Mouse (Mus musculus) gonadal fat pad, adult 2 months (tissue): ENCODE measurements around the gene B3gat2. TPM values are rescaled to one million over a fixed set of nuclear protein-coding genes. Genes with fewer than 3 reads are reported as not detected.

Experiments
- DNase-seq: peaks from one replicate; pipeline ENCODE4 v3.0.0-alpha.2; 2012; ENCODE audit warnings: low read depth
- polyA plus RNA-seq: library from polyadenylated mRNA; depleted of rRNA; stranded (reverse); fragments of >200 nt; gene quantifications from 2 replicates; pipeline ENCODE4 v1.2.3, GENCODE M21; 2012; rRNA removed

Gene B3gat2
- polyA plus RNA-seq = 0.03 and 0.04 TPM in 2 replicates

DNA sequence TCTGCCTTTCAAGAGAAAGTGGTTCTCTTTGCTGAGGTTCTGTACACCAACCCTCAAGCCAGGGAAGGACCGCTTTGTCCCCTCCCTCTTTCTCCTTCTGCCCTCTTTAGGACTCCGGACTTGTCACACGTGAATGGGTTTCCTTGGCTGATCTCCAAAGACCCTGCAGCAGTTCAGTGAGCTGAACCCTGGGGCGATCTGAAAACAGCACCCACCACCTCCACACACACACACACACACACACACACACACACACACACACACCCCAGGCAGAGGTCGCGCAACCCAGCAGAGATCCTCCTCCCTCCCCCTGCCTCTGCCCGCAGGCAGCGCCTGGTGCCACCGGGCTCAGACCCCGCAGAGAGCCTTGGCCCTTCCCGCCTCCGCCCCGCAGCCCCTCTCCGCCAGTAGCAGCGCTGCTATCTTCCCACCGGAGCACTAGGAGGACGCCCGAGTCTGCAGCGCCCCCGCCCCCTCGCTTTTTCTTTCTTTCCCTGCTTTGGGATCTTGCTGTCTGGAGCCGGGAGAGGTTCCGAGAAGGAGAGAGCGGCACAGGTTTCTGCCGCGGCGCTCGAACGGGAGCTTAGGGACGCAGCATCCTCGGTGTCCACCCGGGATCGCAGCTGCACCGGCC, at the start of gene B3gat2:
TSS of gene B3gat2 (plus strand) at position 252 of the 634 bp plus-strand sequence.
- no peak for DNase-seq

- DNase-seq = no peak
Observed at GRCm38 (mm10) chr1:23720326-23720725, 41.2 kb upstream of the B3gat2 start.

DNA sequence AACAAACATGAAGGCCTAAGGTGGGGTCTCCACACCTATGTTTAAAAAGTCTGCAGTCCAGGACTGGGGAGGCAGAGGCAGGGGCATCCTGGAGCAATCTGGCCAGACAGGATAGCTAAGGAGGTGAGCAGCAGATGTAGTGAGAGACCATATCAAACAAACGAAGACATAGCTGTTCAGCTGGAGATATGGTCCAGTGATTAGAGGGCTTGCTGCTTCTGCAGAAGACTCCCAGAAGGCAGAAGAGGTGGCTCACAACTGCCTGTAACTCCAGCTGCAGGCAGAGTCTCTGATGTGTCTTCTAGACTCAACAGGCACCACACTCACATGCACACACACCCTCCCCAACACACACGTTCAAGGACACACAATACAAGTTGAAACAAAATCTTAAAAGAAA, 40.5 kb upstream of the B3gat2 start:
- DNase-seq = no peak

GRCm38 (mm10) chr1:23722469-23723372, 38.8 kb upstream of the B3gat2 start:
- no peak for DNase-seq

GRCm38 (mm10) chr1:23731324-23731723, 30.2 kb upstream of the B3gat2 start:
- DNase-seq = no peak

DNA sequence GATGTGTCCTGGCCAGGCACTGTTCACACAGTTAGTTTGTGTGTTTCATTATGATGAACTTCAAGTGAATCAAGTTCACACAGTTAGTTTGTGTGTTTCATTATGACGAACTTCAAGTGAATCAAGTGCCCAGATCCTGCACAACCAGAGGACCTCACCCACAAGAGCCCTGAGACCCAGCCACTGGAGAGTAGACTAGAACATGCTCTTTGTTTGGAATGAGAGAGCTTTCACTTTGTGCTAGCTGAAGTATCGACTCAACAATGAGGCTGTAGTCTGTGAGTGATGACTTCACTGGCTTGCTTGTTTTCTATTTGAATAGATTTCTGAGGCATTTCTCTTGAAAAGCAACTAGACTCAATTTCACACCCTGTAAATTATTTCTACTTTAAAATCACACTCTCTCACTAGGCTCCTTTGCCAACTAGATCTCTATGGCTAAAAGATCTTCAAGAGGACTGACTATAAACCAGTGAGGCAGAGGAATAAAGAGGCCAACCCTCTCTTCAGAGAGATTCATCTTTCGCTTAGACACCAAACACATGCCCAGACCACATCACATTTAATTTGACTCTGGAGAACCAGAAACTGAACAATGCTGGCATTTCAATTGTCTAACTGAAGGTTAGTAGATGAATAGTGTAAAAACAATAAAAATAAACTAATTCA, 10.6 kb upstream of the B3gat2 start:
- DNase-seq = no peak

DNA sequence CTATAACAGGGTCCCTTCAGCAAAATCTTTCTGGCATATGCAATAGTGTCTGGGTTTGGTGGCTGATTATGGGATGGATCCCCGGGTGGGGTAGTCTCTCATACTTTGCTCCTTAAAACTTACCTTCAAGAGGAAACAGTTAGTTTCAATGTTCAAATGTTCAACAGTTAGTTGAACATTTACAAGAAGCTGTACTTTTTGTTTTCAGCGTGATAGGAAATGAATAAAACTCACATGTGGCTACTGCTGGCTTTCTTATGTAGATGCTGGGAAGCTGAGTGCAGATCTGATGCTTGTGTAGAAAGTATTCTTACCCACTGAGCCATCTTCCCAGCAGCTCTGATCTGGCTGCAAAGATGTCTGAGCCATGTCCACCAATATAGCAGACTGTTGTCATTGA, 8.5 kb upstream of the B3gat2 start:
- no peak for DNase-seq

GRCm38 (mm10) chr1:23753591-23753990, 8.0 kb upstream of the B3gat2 start:
- DNase-seq = no peak

DNA sequence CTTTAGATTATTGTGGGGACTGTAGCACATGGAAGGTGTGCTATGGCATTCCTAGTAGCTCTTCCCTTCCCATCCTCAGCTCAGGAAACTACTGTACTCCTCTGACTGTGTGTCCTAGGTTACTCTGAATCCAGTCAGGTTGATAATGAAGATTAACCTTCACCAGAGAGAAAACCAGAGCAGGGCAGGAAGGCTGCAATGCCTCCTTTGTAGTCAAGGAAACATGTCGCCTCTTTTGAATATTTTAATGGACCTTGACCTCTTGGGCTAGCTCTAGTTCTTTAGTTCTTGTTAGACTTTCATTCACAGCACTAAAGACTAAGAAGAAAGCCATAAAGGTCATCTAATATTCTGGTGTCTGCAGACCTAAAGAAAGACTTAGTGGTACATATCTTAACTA, 7.2 kb upstream of the B3gat2 start:
- DNase-seq = no peak

- no peak for DNase-seq
Observed at GRCm38 (mm10) chr1:23754967-23755366, 6.6 kb upstream of the B3gat2 start.

GRCm38 (mm10) chr1:23762136-23762687, 659 bp downstream of the B3gat2 start:
- DNase-seq = no peak

- no peak for DNase-seq
Observed at GRCm38 (mm10) chr1:23762782-23763630, 1.5 kb downstream of the B3gat2 start.

DNA sequence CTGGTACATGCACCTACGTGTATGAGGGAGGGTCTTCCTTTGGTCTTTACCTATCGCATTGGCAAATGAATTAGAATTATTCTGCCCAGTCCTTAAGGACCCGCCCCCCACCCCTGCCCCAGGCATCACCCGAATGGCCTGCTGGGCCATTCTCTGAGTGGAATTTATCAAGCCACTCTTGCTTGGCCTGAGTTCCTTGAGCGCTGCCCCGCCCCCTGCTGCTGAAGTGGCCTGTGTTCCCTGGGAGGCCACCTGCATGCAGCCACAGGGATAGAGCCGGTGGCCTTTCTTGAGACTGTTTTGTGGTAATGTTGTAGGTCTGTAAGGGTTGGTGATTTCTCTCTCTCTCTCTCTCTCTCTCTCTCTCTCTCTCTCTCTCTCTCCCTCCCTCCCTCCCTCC, 2.2 kb downstream of the B3gat2 start:
- DNase-seq = no peak

GRCm38 (mm10) chr1:23764710-23765109, 3.2 kb downstream of the B3gat2 start:
- no peak for DNase-seq

- no peak for DNase-seq
Observed at GRCm38 (mm10) chr1:23773039-23773438, 11.5 kb downstream of the B3gat2 start.

- no peak for DNase-seq
Observed at GRCm38 (mm10) chr1:23792737-23793533, 31.4 kb downstream of the B3gat2 start.

DNA sequence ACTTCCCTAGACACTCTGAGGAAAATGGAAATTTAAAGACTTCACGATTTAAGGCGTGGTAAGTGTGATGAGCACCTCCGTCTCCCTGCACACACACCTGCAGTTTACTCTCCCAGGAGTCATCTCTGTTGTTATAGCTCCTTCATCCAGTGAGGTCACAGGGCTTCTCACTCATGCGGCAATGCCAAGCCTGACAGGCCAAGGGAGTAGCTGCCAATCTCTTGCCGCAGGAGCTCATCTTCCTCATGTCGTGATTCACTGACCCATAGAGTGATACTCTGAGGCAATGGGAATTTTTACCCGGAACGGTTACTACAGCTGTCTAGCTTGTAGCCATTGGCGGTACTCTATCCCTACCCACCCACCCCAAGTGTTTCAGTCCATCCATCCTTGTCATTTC, 36.8 kb downstream of the B3gat2 start:
- no peak for DNase-seq

GRCm38 (mm10) chr1:23821615-23822014, 60.1 kb downstream of the B3gat2 start:
- DNase-seq = no peak

DNA sequence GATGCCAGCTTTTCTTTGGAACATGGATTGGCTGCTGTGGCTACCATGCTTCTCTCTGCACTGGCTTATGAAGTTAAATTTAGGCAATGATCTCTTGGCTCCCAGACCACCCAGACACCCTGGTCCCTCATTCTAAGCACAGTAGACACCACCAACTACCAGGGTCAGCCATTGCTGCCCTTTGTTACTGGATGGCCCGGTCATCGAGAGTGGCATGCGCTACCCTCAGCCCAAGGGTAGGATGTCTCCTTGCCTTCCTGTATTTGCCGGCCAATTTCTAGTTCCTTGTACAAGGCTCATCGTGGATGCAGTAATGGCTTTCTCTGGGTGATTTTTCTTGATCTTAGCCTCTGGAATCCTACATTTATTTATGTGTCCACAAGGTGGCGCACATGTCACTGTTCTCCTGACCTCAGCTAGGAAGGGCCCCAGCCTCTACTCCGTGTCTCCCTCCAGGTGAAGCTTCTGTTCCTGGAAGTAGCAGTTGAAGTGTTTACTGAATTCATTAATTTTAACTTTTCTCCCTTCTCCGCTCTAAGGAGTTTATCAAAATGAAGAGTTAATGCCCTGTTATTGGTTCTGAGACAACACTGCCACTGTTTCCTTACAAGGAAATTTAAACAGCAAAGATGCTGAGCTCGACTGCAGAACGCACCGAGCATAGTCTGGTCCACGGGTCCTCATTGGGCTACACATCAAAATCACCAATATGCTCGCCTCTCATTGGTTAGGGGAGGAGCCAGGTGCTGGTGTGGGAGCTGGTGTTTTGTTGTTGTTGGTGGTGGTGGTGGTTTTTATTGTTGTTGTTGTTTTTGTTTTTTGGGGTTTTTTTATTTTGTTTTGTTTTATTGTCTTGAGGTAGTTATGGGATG, 65.6 kb downstream of the B3gat2 start:
- DNase-seq = no peak

- no peak for DNase-seq
Observed at GRCm38 (mm10) chr1:23834246-23834645, 72.7 kb downstream of the B3gat2 start.
